19 mouse cellular contexts compared by ENCODE assay signal in the genomic region with DNA sequence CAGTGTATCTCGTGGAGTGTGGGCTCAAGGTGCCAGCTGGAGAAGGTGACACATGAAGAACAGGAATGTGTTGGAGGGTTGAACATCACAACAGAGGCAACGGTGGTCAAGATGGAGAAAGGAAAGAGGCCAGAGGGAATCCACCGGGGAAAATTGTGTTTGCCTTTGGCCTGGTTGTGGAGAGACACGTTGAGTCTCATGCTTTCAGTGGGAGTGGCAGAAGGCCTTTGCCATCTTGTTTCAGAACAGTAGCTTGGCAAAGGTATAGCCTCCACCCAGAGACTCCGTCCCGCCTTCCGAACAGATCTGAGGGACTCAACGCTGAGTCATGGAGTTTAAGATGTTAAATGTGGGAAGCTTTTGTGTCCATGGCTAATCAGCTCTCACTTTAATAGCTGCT. TPM values are rescaled to one million over a fixed set of nuclear protein-coding genes. Genes with fewer than 3 reads are reported as not detected.
DNase-seq lines count a peak whose midpoint lies in the region; ATAC-seq and TF ChIP-seq lines count a peak whose summit lies in the region.
"Had no signal": no experiment of that assay in that cellular context is flagged by ENCODE, and none has a peak within 500 bp of the region (broad histone marks: within the 10 kb centered on the region; RNA-seq: fewer than 3 reads in every experiment).

No protein-coding gene starts in this region.

- H3K27ac ChIP-seq in intestine, postnatal 0 days (ENCODE audit: low read depth, low read length), result peak overlapping the region; percentile 86
- H3K27ac ChIP-seq in intestine, embryonic 15.5 days, result no peak overlapping the region
- peak overlapping the region; percentile 70 for H3K27ac ChIP-seq in lung, postnatal 0 days (ENCODE audit: low read length)
- H3K27ac ChIP-seq in stomach, embryonic 15.5 days, result peak overlapping the region; percentile 26; the same call in 1 of the 2 replicates
- H3K27ac ChIP-seq in hindbrain, embryonic 16.5 days (ENCODE audit: low read depth, low read length), result no peak overlapping the region
- H3K27ac ChIP-seq: embryonic facial prominence, embryonic 10.5 days; forebrain, embryonic 13.5 days; gastrocnemius, adult 2 months; heart, embryonic 10.5 days; hindbrain, embryonic 13.5 days had no signal

- H3K4me3 ChIP-seq in intestine, postnatal 0 days (ENCODE audit: low read depth, low read length), result no peak overlapping the region
- H3K4me3 ChIP-seq in intestine, embryonic 15.5 days (replicated peaks), result no peak overlapping the region
- H3K4me3 ChIP-seq in lung, postnatal 0 days (ENCODE audit: low read depth, low read length), result no peak overlapping the region
- H3K4me3 ChIP-seq in stomach, embryonic 15.5 days (replicated peaks), result no peak overlapping the region
- H3K4me3 ChIP-seq in hindbrain, embryonic 16.5 days (ENCODE audit: low read length), result no peak overlapping the region
- H3K4me3 ChIP-seq: embryonic facial prominence, embryonic 10.5 days; forebrain, embryonic 13.5 days; gastrocnemius, adult 2 months; heart, embryonic 10.5 days; hindbrain, embryonic 13.5 days had no signal

- peaks cover 5% of the 10 kb centered on the region; the same call in 1 of the 2 replicates for H3K4me1 ChIP-seq in intestine, postnatal 0 days (replicated peaks; ENCODE audit: control insufficient read depth, insufficient read depth, low read length)
- H3K4me1 ChIP-seq in intestine, embryonic 15.5 days (replicated peaks), result no peaks in the 10 kb centered on the region
- no peaks in the 10 kb centered on the region for H3K4me1 ChIP-seq in lung, postnatal 0 days (ENCODE audit: insufficient read depth, low read depth, low read length)
- no peaks in the 10 kb centered on the region for H3K4me1 ChIP-seq in stomach, embryonic 15.5 days
- no peaks in the 10 kb centered on the region for H3K4me1 ChIP-seq in hindbrain, embryonic 16.5 days (ENCODE audit: control insufficient read depth, insufficient read depth, low read depth, low read length)
- H3K4me1 ChIP-seq: embryonic facial prominence, embryonic 10.5 days; forebrain, embryonic 13.5 days; heart, embryonic 10.5 days; hindbrain, embryonic 13.5 days had no signal

- H3K36me3 ChIP-seq in intestine, postnatal 0 days (ENCODE audit: control insufficient read depth, insufficient read depth), result no peaks in the 10 kb centered on the region
- no peaks in the 10 kb centered on the region for H3K36me3 ChIP-seq in intestine, embryonic 15.5 days
- H3K36me3 ChIP-seq in lung, postnatal 0 days (ENCODE audit: insufficient read depth, low read length), result no peaks in the 10 kb centered on the region
- H3K36me3 ChIP-seq in stomach, embryonic 15.5 days, result no peaks in the 10 kb centered on the region
- H3K36me3 ChIP-seq in hindbrain, embryonic 16.5 days (ENCODE audit: control insufficient read depth, insufficient read depth, low read length), result no peaks in the 10 kb centered on the region
- H3K36me3 ChIP-seq: embryonic facial prominence, embryonic 10.5 days; heart, embryonic 10.5 days; hindbrain, embryonic 13.5 days had no signal

- no peak for TF ChIP-seq CTCF in intestine, postnatal 0 days (IDR thresholded peaks at IDR 0.05; ENCODE audit: low read depth)
- no peak for TF ChIP-seq CTCF in lung, postnatal 0 days (IDR thresholded peaks at IDR 0.05)

- TF ChIP-seq EP300 in lung, postnatal 0 days (IDR thresholded peaks at IDR 0.05), result no peak

- H3K9me3 ChIP-seq in intestine, postnatal 0 days (ENCODE audit: control insufficient read depth), result no peaks in the 10 kb centered on the region
- no peaks in the 10 kb centered on the region for H3K9me3 ChIP-seq in intestine, embryonic 15.5 days
- no peaks in the 10 kb centered on the region for H3K9me3 ChIP-seq in lung, postnatal 0 days (ENCODE audit: low read length)
- no peaks in the 10 kb centered on the region for H3K9me3 ChIP-seq in stomach, embryonic 15.5 days
- no peaks in the 10 kb centered on the region for H3K9me3 ChIP-seq in hindbrain, embryonic 16.5 days (ENCODE audit: control insufficient read depth, low read length)
- H3K9me3 ChIP-seq: embryonic facial prominence, embryonic 10.5 days; forebrain, embryonic 13.5 days; heart, embryonic 10.5 days; hindbrain, embryonic 13.5 days had no signal

- no peak for DNase-seq in lung, postnatal 0 days (ENCODE audit: low spot score)
- DNase-seq in lung, postnatal 10 days, result no peak
- DNase-seq in adipocyte (ENCODE audit: low spot score), result peak; percentile 63
- DNase-seq in c-Kit-positive CD71-positive TER-119-positive erythroid progenitor cells, embryonic 14.5 days (ENCODE audit: low spot score), result no peak
- DNase-seq: adrenal gland, adult 8-10 months; cerebellum, adult 2 months; cerebellum, postnatal 10 days; gastrocnemius, adult 2 months; gastrocnemius, postnatal 25 days; heart, adult 18-20 months; heart, postnatal 14 days had no signal

- H3K9ac ChIP-seq in intestine, postnatal 0 days (ENCODE audit: low read depth, low read length), result no peak overlapping the region
- H3K9ac ChIP-seq in intestine, embryonic 15.5 days, result no peak overlapping the region
- no peak overlapping the region for H3K9ac ChIP-seq in lung, postnatal 0 days (replicated peaks; ENCODE audit: low read depth)
- no peak overlapping the region for H3K9ac ChIP-seq in stomach, embryonic 15.5 days
- no peak overlapping the region for H3K9ac ChIP-seq in hindbrain, embryonic 16.5 days (ENCODE audit: low read depth, low read length)
- H3K9ac ChIP-seq: forebrain, embryonic 13.5 days; hindbrain, embryonic 13.5 days had no signal

- ATAC-seq in intestine, postnatal 0 days, result no peak
- ATAC-seq in intestine, embryonic 15.5 days, result no peak
- ATAC-seq in lung, postnatal 0 days, result no peak
- no peak for ATAC-seq in stomach, embryonic 15.5 days (ENCODE audit: insufficient read depth, low FRiP score, low read depth)
- ATAC-seq in hindbrain, embryonic 16.5 days, result no peak
- ATAC-seq: forebrain, embryonic 13.5 days had no signal

- H3K27me3 ChIP-seq in intestine, postnatal 0 days (replicated peaks; ENCODE audit: control insufficient read depth, insufficient read depth, low read length), result no peaks in the 10 kb centered on the region
- H3K27me3 ChIP-seq in intestine, embryonic 15.5 days (replicated peaks), result no peaks in the 10 kb centered on the region
- H3K27me3 ChIP-seq in lung, postnatal 0 days (replicated peaks; ENCODE audit: insufficient read depth, low read length), result no peaks in the 10 kb centered on the region
- H3K27me3 ChIP-seq in stomach, embryonic 15.5 days (replicated peaks), result no peaks in the 10 kb centered on the region
- H3K27me3 ChIP-seq in hindbrain, embryonic 16.5 days (replicated peaks; ENCODE audit: control insufficient read depth, insufficient read depth, low read length), result no peaks in the 10 kb centered on the region
- H3K27me3 ChIP-seq: forebrain, embryonic 13.5 days; hindbrain, embryonic 13.5 days had no signal

- H3K4me2 ChIP-seq in intestine, postnatal 0 days (replicated peaks; ENCODE audit: low read depth), result no peak overlapping the region
- H3K4me2 ChIP-seq in intestine, embryonic 15.5 days (replicated peaks), result no peak overlapping the region
- H3K4me2 ChIP-seq in lung, postnatal 0 days (replicated peaks; ENCODE audit: low read depth, low read length), result no peak overlapping the region
- H3K4me2 ChIP-seq in stomach, embryonic 15.5 days, result no peak overlapping the region
- no peak overlapping the region for H3K4me2 ChIP-seq in hindbrain, embryonic 16.5 days (ENCODE audit: low read length)
- H3K4me2 ChIP-seq: forebrain, embryonic 13.5 days; hindbrain, embryonic 13.5 days had no signal

- 71% methylated on average over 8 of the region's 8 CpGs for WGBS in intestine, postnatal 0 days
- 81% methylated on average over 8 of the region's 8 CpGs for WGBS in intestine, embryonic 15.5 days
- 74% methylated on average over 8 of the region's 8 CpGs for WGBS in lung, postnatal 0 days
- WGBS in stomach, embryonic 15.5 days, result 82% methylated on average over 8 of the region's 8 CpGs
- WGBS in hindbrain, embryonic 16.5 days, result 90% methylated on average over 8 of the region's 8 CpGs

RNA-seq across cellular contexts. Expression of gene Siah1a, which starts 19.9 kb away (rescaled TPM):
- polyA plus RNA-seq in intestine, postnatal 0 days (2015; fragmentation: Nextera tagmentation; extraction: Ambion mirVana), result 26.3 and 26.5 TPM in 2 replicates
- polyA plus RNA-seq in intestine, embryonic 15.5 days (2015; fragmentation: Nextera tagmentation; extraction: Ambion mirVana), result 31.2 and 36.1 TPM in 2 replicates
- polyA plus RNA-seq in lung, postnatal 0 days (2015; fragmentation: Nextera tagmentation; extraction: Ambion mirVana), result 43.3 and 50.3 TPM in 2 replicates
- polyA plus RNA-seq in stomach, embryonic 15.5 days (2015; fragmentation: Nextera tagmentation; extraction: Ambion mirVana), result 38.3 and 40.7 TPM in 2 replicates
- polyA plus RNA-seq in hindbrain, embryonic 16.5 days (2015; fragmentation: Nextera tagmentation; extraction: Ambion mirVana), result 52.4 and 59.8 TPM in 2 replicates

RNA-seq across cellular contexts. Expression of gene Gm10638, which starts 20.2 kb away (rescaled TPM):
- 3.5 and 4.3 TPM in 2 replicates for polyA plus RNA-seq in intestine, postnatal 0 days (2015; fragmentation: Nextera tagmentation; extraction: Ambion mirVana)
- polyA plus RNA-seq in intestine, embryonic 15.5 days (2015; fragmentation: Nextera tagmentation; extraction: Ambion mirVana), result 2.9 and 3.7 TPM in 2 replicates
- polyA plus RNA-seq in lung, postnatal 0 days (2015; fragmentation: Nextera tagmentation; extraction: Ambion mirVana), result 8.5 and 9.5 TPM in 2 replicates
- polyA plus RNA-seq in stomach, embryonic 15.5 days (2015; fragmentation: Nextera tagmentation; extraction: Ambion mirVana), result 3.6 and 3.7 TPM in 2 replicates
- 3.4 and 5.6 TPM in 2 replicates for polyA plus RNA-seq in hindbrain, embryonic 16.5 days (2015; fragmentation: Nextera tagmentation; extraction: Ambion mirVana)

Comparison
In these comparisons a context has a peak if more than half of its experiments do, and no peak if none do; other contexts are left out.
1. H3K27ac ChIP-seq: peak in intestine, postnatal 0 days (single experiment), lung, postnatal 0 days (single experiment) and stomach, embryonic 15.5 days (single experiment); none in intestine, embryonic 15.5 days (single experiment) and hindbrain, embryonic 16.5 days (single experiment).